Mouse (Mus musculus) layer of hippocampus, postnatal 36 days (tissue): ENCODE results near the gene Flywch2. TPM values are rescaled to one million over a fixed set of nuclear protein-coding genes. Genes with fewer than 3 reads are reported as not detected.

ENCODE experiments used
- DNase-seq, 2 experiments: peaks; one replicate each; pipeline ENCODE4 v3.0.0; 2022
- total RNA-seq, 2 experiments: library from RNA; stranded (reverse); gene quantifications; 2 replicates each; pipeline ENCODE4 v1.2.3; 2021

The Flywch2 gene
- 10 to 100 TPM in 1 of 2 experiments, 1 to 10 TPM in 1; 9.9 to 11.7 TPM for total RNA-seq

- peak; percentile 87 to 89 for DNase-seq
Observed at GRCm38 (mm10) chr17:23785561-23786471, at the start of gene Flywch2. TSS of gene Flywch2 (minus strand) at chr17:23786081.

GRCm38 (mm10) chr17:23831201-23831600 lies 45.3 kb upstream of the Flywch2 start:
- DNase-seq, result no peak

- DNase-seq, result peak; percentile 83 to 85
Observed at GRCm38 (mm10) chr17:23829064-23829619, 43.3 kb upstream of the Flywch2 start, which contains the start of gene Elob. TSS of gene Elob (minus strand) at chr17:23829136.

GRCm38 (mm10) chr17:23828271-23829001 lies 42.6 kb upstream of the Flywch2 start:
- DNase-seq, result peak; percentile 57 to 67

- DNase-seq, result no peak
Observed at GRCm38 (mm10) chr17:23825591-23825990, 39.7 kb upstream of the Flywch2 start.

DNA sequence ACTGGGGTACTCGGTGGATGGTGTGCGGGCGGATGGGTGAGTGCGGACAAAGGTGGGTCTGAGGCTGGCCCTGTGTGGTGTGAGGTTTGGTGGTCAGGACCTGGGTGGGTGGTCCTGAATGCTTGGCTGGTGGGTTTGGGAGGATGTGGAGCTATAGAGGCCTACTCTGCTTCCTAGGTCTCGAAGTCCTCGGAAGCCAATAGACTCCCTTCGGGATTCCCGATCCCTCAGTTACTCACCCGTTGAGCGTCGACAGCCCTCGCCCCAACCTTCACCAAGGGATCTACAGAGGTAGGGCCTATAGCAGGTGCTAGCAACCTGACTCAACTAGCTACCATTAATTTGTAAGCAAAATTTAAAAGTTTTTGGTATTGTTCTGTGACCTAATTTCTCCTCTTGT lies 37.7 kb upstream of the Flywch2 start:
- DNase-seq, result no peak

GRCm38 (mm10) chr17:23823018-23823417 lies 37.1 kb upstream of the Flywch2 start:
- no peak for DNase-seq

GRCm38 (mm10) chr17:23822094-23822493 lies 36.2 kb upstream of the Flywch2 start:
- no peak for DNase-seq

DNA sequence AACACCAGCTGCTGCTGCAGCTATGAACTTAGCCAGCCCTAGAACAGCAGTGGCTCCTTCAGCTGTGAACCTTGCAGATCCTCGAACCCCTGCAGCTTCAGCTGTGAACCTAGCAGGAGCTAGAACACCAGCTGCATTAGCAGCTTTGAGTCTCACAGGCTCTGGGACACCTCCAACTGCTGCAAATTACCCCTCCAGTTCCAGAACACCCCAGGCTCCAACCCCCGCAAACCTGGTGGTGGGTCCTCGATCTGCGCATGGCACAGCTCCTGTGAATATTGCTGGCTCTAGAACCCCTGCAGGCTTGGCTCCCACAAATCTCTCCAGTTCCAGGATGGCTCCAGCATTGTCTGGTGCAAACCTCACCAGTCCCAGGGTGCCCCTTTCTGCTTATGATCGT lies 34.9 kb upstream of the Flywch2 start:
- DNase-seq, result peak in 1 of 2 experiments; percentile 54

DNA sequence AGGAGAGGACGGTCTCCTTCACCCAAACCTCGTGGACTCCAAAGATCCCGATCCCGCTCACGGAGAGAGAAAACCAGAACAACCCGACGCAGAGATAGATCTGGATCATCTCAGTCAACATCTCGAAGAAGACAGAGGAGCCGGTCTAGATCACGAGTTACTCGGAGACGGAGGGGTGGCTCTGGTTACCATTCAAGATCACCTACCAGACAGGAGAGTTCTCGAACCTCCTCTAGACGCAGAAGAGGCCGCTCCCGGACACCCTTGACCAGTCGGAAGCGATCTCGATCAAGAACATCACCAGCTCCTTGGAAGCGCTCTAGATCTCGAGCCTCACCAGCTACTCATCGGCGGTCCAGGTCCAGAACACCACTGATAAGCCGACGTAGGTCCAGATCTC lies 33.4 kb upstream of the Flywch2 start:
- DNase-seq, result no peak

GRCm38 (mm10) chr17:23818579-23818978 lies 32.7 kb upstream of the Flywch2 start:
- DNase-seq, result no peak

DNA sequence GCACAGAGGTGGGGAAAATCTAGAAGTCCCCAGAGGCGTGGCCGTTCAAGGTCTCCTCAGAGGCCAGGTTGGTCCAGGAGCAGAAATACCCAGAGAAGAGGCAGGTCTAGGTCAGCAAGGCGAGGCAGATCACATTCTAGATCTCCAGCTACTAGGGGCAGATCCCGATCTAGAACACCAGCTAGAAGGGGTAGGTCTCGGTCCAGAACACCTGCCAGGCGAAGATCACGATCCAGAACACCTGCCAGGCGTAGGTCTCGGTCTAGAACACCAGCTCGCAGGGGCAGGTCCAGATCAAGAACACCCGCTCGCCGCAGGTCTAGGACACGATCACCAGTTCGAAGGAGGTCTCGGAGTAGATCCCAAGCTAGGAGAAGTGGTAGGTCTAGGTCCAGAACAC lies 29.8 kb upstream of the Flywch2 start:
- DNase-seq, result no peak

DNA sequence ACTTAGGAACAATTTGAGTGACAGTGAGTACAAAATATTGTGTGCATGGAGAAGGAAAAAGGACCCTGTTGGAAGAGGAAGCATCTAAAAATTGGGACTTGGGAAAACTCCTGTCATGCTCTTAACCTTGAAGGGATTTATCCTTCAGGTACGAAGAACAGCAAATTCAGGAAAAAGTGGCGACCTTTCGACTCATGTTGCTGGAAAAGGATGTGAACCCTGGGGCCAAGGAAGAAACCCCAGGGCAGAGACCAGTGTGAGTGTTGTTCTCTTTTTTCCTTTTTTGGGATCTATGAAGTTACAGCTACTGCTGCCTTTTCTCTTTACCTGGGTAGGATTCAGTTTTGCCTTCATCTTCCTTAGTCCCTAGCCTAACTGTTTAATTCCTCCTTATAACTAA lies 22.0 kb upstream of the Flywch2 start:
- DNase-seq, result no peak

DNA sequence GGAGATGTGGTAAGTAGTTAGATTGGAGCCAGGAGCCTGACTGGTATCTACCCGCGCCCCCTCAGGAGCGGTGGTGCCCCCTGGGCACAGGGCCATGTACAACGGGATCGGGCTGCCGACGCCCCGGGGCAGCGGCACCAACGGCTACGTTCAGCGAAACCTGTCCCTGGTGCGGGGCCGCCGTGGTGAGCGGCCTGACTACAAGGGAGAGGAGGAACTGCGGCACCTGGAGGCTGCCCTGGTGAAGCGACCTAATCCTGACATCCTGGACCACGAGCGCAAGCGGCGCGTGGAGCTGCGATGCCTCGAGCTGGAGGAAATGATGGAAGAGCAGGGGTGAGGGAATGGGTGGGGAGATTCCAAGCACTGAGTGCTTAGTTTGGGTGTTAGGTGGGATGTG lies 21.0 kb upstream of the Flywch2 start:
- no peak for DNase-seq

DNA sequence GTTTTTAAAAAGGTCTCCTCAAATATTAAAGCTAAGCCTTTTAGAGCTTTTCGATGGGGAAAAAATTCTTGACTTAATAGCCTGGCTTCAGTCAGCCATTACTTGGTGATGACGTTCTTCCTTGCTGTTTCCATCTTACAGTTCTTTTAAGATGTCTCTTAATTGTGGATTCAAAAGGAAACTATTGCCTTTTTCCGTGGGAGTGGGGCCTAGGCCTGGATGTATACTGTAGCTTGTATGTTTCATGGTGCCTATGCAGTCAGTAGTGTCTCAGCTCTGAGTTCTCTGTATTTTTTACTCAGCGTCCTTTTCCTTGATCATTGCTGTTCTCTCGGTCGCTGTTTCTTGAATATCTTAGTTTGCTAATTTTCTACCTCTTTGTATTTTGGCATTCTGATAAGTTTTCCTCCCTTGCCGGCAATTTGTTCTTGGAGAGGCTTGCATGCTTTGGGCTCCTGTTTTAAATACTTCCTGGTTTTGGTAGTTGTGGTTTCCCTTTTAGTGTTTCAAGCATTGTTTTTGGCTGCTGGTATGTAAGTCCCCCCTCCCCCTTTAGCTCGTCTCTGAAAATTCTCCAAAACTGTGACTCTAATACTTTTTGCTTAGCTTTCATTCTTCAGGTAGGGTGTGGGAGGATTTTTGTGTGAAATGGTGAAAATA lies 18.7 kb upstream of the Flywch2 start:
- DNase-seq, result no peak

DNA sequence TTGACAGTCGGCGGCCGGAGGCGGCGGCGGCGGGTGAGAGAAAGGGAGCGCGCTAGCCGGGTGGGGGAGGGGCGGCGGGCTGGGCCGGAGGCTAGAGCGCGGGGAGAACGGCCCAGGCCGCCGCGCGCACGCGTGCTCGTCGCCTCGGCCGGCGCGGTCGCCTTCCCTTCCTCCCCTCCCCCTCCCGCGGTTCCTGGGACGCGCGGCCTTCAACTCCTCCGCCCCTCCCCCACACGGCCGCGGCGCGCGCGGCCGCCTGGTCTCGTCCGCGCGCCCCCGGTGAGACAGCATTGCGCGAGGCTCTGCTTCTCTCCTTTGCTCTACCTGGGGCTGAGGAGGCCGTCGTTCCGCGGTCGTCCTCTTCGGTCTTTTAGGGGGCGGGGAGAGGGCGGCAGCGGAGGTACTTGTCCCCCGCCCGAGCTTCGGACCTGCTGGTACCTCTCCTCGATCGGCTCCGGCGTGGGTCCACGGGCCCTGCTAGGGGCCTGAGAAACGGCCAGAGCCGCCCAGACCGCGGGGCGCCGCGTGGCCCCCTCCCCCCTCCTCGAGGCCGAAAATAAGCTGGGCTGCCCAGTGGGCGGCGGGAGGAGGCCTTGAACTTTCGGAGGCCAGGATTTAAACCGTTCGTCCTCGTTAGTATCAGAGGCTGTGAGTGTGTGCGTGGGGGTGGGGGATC lies 17.6 kb upstream of the Flywch2 start:
- no peak for DNase-seq

DNA sequence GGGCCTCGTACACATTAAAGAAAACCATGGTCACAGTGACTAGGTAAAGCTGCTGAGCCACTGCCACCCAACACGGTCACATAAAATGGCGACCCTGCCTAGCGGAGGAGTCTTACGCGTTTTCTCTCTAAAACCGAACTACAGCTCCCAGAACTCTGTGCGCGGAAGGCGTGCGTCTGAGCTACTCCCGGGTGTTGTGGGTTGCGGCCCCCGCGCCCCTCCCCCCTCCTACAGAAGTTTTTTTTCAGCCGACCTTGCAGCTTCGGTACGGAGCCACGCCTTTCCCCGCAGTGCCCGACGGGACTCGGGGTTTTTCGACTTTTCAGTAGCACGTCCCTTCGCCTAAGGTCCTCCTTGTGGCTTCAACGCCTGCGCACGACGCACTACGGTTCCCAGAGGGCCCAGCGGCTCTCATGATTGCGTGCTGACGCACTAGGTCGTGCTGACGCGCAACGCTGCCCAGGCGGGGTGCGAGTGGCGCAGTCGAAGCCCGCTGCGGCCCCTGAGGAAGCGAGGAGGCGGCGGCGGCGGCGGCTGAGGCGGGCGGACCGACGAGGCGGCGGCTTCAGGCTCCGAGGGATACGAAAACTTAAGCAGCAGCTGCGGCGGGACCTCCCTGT lies 17.0 kb upstream of the Flywch2 start:
- peak; percentile 97 to 99 for DNase-seq

- no peak for DNase-seq
Observed at GRCm38 (mm10) chr17:23801627-23802026, 15.7 kb upstream of the Flywch2 start.

DNA sequence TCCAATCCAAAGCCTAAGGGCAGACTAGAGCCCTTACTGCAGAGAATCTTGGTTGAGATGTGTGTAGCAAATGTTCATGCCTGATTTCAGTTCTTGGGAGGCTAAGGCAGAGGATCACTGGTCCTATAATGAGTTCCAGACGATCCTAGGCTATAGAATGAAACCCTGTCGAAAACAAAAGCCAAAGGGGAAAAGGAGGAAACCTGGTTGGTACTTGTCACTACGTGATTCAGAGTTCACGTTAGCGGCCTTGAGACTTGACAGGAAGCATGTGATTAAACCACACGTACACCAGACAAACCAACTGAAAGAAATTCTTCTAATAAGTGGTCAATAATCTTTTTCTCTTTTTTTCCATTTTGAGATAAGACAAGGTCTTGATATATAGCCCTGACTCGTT lies 11.4 kb upstream of the Flywch2 start:
- no peak for DNase-seq

GRCm38 (mm10) chr17:23795323-23795722 lies 9.4 kb upstream of the Flywch2 start:
- DNase-seq, result no peak

- DNase-seq, result no peak
Observed at GRCm38 (mm10) chr17:23791079-23791357, 5.1 kb upstream of the Flywch2 start.
